Mouse (Mus musculus): ENCODE results near the gene Prpf40b. TPM values are rescaled to one million over a fixed set of nuclear protein-coding genes. Genes with fewer than 3 reads are reported as not detected.

Prpf40b gene
- total RNA-seq, 4 experiments from 2014 or later: 46.5 to 76.6 (median 51.2) TPM

GRCm38 (mm10) chr15:99294287-99294686 is 600 bp upstream of the Prpf40b start:
- no peak for DNase-seq

- peak; percentile 36 for DNase-seq
Observed at GRCm38 (mm10) chr15:99295484-99295981, 646 bp downstream of the Prpf40b start, which contains the start of gene Fam186b. TSS of gene Fam186b (minus strand) at chr15:99295888.

- DNase-seq: no peak
Observed at GRCm38 (mm10) chr15:99296213-99296612, 1.3 kb downstream of the Prpf40b start.

- no peak for DNase-seq
Observed at GRCm38 (mm10) chr15:99307476-99307875, 12.6 kb downstream of the Prpf40b start.

GRCm38 (mm10) chr15:99309549-99309948 is 14.7 kb downstream of the Prpf40b start:
- no peak for DNase-seq

- DNase-seq: no peak
Observed at GRCm38 (mm10) chr15:99310617-99311016, 15.7 kb downstream of the Prpf40b start.

GRCm38 (mm10) chr15:99314891-99315290 is 20.0 kb downstream of the Prpf40b start:
- no peak for DNase-seq

GRCm38 (mm10) chr15:99316314-99317266 is 21.7 kb downstream of the Prpf40b start:
- peak; percentile 60 for DNase-seq

GRCm38 (mm10) chr15:99317267-99317651 is 22.4 kb downstream of the Prpf40b start:
- peak; percentile 39 for DNase-seq

- DNase-seq: no peak
Observed at GRCm38 (mm10) chr15:99318071-99318470, 23.2 kb downstream of the Prpf40b start.

- no peak for DNase-seq
Observed at GRCm38 (mm10) chr15:99318861-99319410, 24.0 kb downstream of the Prpf40b start.

- no peak for DNase-seq
Observed at GRCm38 (mm10) chr15:99319411-99319871, 24.6 kb downstream of the Prpf40b start.

- DNase-seq: no peak
Observed at GRCm38 (mm10) chr15:99320168-99320674, 25.3 kb downstream of the Prpf40b start.

- no peak for DNase-seq
Observed at GRCm38 (mm10) chr15:99320978-99321377, 26.1 kb downstream of the Prpf40b start.

- no peak for DNase-seq
Observed at GRCm38 (mm10) chr15:99324151-99324550, 29.3 kb downstream of the Prpf40b start.

GRCm38 (mm10) chr15:99325598-99325997 is 30.7 kb downstream of the Prpf40b start:
- DNase-seq: no peak

GRCm38 (mm10) chr15:99326407-99326806 is 31.5 kb downstream of the Prpf40b start:
- DNase-seq: no peak

- no peak for DNase-seq
Observed at GRCm38 (mm10) chr15:99326959-99327358, 32.1 kb downstream of the Prpf40b start.

- no peak for DNase-seq
Observed at GRCm38 (mm10) chr15:99328011-99328410, 33.1 kb downstream of the Prpf40b start.

- no peak for DNase-seq
Observed at GRCm38 (mm10) chr15:99330324-99330723, 35.4 kb downstream of the Prpf40b start.

GRCm38 (mm10) chr15:99331341-99331740 is 36.5 kb downstream of the Prpf40b start:
- DNase-seq: no peak

- no peak for DNase-seq
Observed at GRCm38 (mm10) chr15:99332111-99332510, 37.2 kb downstream of the Prpf40b start.
